ENCODE assay signal across 8 mouse cellular contexts in genomic region chr1:63112865-63113261, GRCm38 (mm10). TPM values are rescaled to one million over a fixed set of nuclear protein-coding genes. Genes with fewer than 3 reads are reported as not detected.
DNase-seq lines count a peak whose midpoint lies in the region; ATAC-seq and TF ChIP-seq lines count a peak whose summit lies in the region.

No protein-coding gene starts in this region.

- intact Hi-C loops in gastrocnemius, postnatal 36 days (cut with DNase I), result no loop called here

- DNase-seq in right cerebral cortex, adult 18-20 months, result peak; percentile 10
- no peak for DNase-seq in right cerebral cortex, postnatal 14 days
- peak; percentile 45 to 55 for DNase-seq in cerebellum, postnatal 14 days
- DNase-seq in gastrocnemius, postnatal 36 days, result peak; percentile 8 to 42
- peak; percentile 56 for DNase-seq in liver, postnatal 0 days
- peak; percentile 60 for DNase-seq in thymus, postnatal 25 days

- ATAC-seq in intestine, embryonic 15.5 days, result peak; percentile 37
- 0 out of 2 replicates have a peak, but pooled peaks have one; percentile 1 for ATAC-seq in liver, postnatal 0 days
- ATAC-seq in neural tube, embryonic 13.5 days (ENCODE audit: low read depth), result peak; percentile 34; the same call in 1 of the 2 replicates

- 2% methylated on average over 11 of the region's 11 CpGs for WGBS in intestine, embryonic 15.5 days
- WGBS in liver, postnatal 0 days (ENCODE audit: insufficient replicate concordance), result 0% methylated on average over 11 of the region's 11 CpGs
- 5% methylated on average over 11 of the region's 11 CpGs for WGBS in neural tube, embryonic 13.5 days

- no peaks in the 10 kb centered on the region for H3K27me3 ChIP-seq in intestine, embryonic 15.5 days (replicated peaks)
- no peaks in the 10 kb centered on the region for H3K27me3 ChIP-seq in liver, postnatal 0 days (ENCODE audit: insufficient read depth, low read length)
- no peaks in the 10 kb centered on the region for H3K27me3 ChIP-seq in neural tube, embryonic 13.5 days

- H3K27ac ChIP-seq in intestine, embryonic 15.5 days, result peak overlapping the region; percentile 100
- H3K27ac ChIP-seq in liver, postnatal 0 days (ENCODE audit: low read depth), result peak overlapping the region; percentile 100
- H3K27ac ChIP-seq in neural tube, embryonic 13.5 days (replicated peaks), result peak overlapping the region; percentile 99

- peak overlapping the region; percentile 97 for H3K9ac ChIP-seq in intestine, embryonic 15.5 days
- peak overlapping the region; percentile 100 for H3K9ac ChIP-seq in liver, postnatal 0 days (replicated peaks)
- H3K9ac ChIP-seq in neural tube, embryonic 13.5 days, result peak overlapping the region; percentile 100

- TF ChIP-seq CTCF in liver, postnatal 0 days (IDR thresholded peaks at IDR 0.05; ENCODE audit: low read depth), result no peak

- peak overlapping the region; percentile 79 for H3K4me2 ChIP-seq in intestine, embryonic 15.5 days (replicated peaks)
- H3K4me2 ChIP-seq in liver, postnatal 0 days (ENCODE audit: low read depth, low read length), result peak overlapping the region; percentile 86
- H3K4me2 ChIP-seq in neural tube, embryonic 13.5 days, result peak overlapping the region; percentile 65

- H3K4me1 ChIP-seq in intestine, embryonic 15.5 days (replicated peaks), result peaks cover 16% of the 10 kb centered on the region
- peaks cover 24% of the 10 kb centered on the region for H3K4me1 ChIP-seq in liver, postnatal 0 days (ENCODE audit: insufficient read depth)
- peaks cover 54% of the 10 kb centered on the region for H3K4me1 ChIP-seq in neural tube, embryonic 13.5 days (replicated peaks)

- H3K4me3 ChIP-seq in intestine, embryonic 15.5 days (replicated peaks), result peak overlapping the region; percentile 90
- H3K4me3 ChIP-seq in liver, postnatal 0 days (ENCODE audit: low read depth, low read length), result peak overlapping the region; percentile 93
- peak overlapping the region; percentile 94 for H3K4me3 ChIP-seq in neural tube, embryonic 13.5 days

- peaks cover 3% of the 10 kb centered on the region; the same call in 1 of the 2 replicates for H3K36me3 ChIP-seq in intestine, embryonic 15.5 days
- peaks cover 7% of the 10 kb centered on the region; the same call in 1 of the 2 replicates for H3K36me3 ChIP-seq in liver, postnatal 0 days (replicated peaks; ENCODE audit: insufficient read depth, low read length)
- no peaks in the 10 kb centered on the region for H3K36me3 ChIP-seq in neural tube, embryonic 13.5 days

- no peaks in the 10 kb centered on the region for H3K9me3 ChIP-seq in intestine, embryonic 15.5 days
- no peaks in the 10 kb centered on the region for H3K9me3 ChIP-seq in liver, postnatal 0 days (ENCODE audit: low read length)
- H3K9me3 ChIP-seq in neural tube, embryonic 13.5 days, result no peaks in the 10 kb centered on the region

- TF ChIP-seq EP300 in liver, postnatal 0 days (IDR thresholded peaks at IDR 0.05; ENCODE audit: low read depth), result no peak

RNA-seq across cellular contexts. Expression of gene Ino80d, which starts 1.6 kb away (rescaled TPM):
- total RNA-seq in gastrocnemius, postnatal 36 days (2021), result 10 to 100 TPM; 12.2 to 13.3 TPM
- 11.5 and 12.4 TPM in 2 replicates for polyA plus RNA-seq in intestine, embryonic 15.5 days (2015; fragmentation: Nextera tagmentation; extraction: Ambion mirVana)
- 2.3 and 2.8 TPM in 2 replicates for polyA plus RNA-seq in liver, postnatal 0 days (2015; fragmentation: Nextera tagmentation; extraction: Ambion mirVana)
- polyA plus RNA-seq in neural tube, embryonic 13.5 days (2015; fragmentation: Nextera tagmentation; extraction: Ambion mirVana), result 9.5 and 12.4 TPM in 2 replicates
